Mouse (Mus musculus) limb, embryonic 13.5 days (tissue): ENCODE results near the gene Exoc3l4. TPM values are rescaled to one million over a fixed set of nuclear protein-coding genes. Genes with fewer than 3 reads are reported as not detected.

ENCODE experiments used
- ATAC-seq: fragments of 200-750 bp; cut with Nextera tagmentation; 2 replicates; pipeline ENCODE4 v1.8.0; 2017; ENCODE audit warnings: low read depth, moderate number of reproducible peaks, moderate TSS enrichment; ENCODE audit not compliant: low FRiP score
- H3K27ac ChIP-seq: fragments of 300-500 bp; sonication (generic); 2 replicates; pipeline ENCODE4 v1.5.1; 2015; ENCODE audit warnings: inconsistent platforms, mild to moderate bottlenecking, moderate library complexity
- H3K27me3 ChIP-seq: fragments of 300-500 bp; sonication (generic); 2 replicates; pipeline ENCODE4 v1.6.1; 2015; ENCODE audit warnings: mild to moderate bottlenecking, inconsistent platforms
- H3K36me3 ChIP-seq: fragments of 300-500 bp; sonication (generic); 2 replicates; pipeline ENCODE4 v1.6.1; 2015; ENCODE audit warnings: inconsistent platforms, mild to moderate bottlenecking, moderate library complexity
- H3K4me1 ChIP-seq: fragments of 300-500 bp; sonication (generic); 2 replicates; pipeline ENCODE4 v1.6.1; 2015; ENCODE audit warnings: inconsistent platforms
- H3K4me2 ChIP-seq: fragments of 300-500 bp; sonication (generic); replicated peaks from 2 replicates; pipeline ENCODE4 v1.6.1; 2015; ENCODE audit warnings: inconsistent platforms, mild to moderate bottlenecking, moderate library complexity
- H3K4me3 ChIP-seq: fragments of 300-500 bp; sonication (generic); 2 replicates; pipeline ENCODE4 v1.5.1; 2015; ENCODE audit warnings: moderate library complexity, mild to moderate bottlenecking, inconsistent platforms
- H3K9ac ChIP-seq: fragments of 300-500 bp; sonication (generic); 2 replicates; pipeline ENCODE4 v1.6.1; 2015; ENCODE audit warnings: mild to moderate bottlenecking, inconsistent platforms
- H3K9me3 ChIP-seq: fragments of 300-500 bp; sonication (generic); 2 replicates; pipeline ENCODE4 v1.6.1; 2016; ENCODE audit warnings: inconsistent platforms
- WGBS: fragments of 180-500 bp; shearing (Covaris S2); methylation state at CpG from one replicate; pipeline ENCODE4 v1.1.7; 2015; 5-methylcytosine and 5-hydroxymethylcytosine counted together
- polyA plus RNA-seq: library from polyadenylated mRNA; unstranded; fragments of >200 nt; fragmentation: Nextera tagmentation; extraction: Ambion mirVana; gene quantifications from 2 replicates; pipeline ENCODE4 v1.2.1, GENCODE M21; 2015

Gene Exoc3l4
- polyA plus RNA-seq, 1 experiment from 2014 or later = 6.9 TPM

- peaks cover 9% of the 10 kb centered on the region; the same call in 1 of the 2 replicates for H3K4me1 ChIP-seq
- no peak for ATAC-seq
- WGBS = 87% methylated on average over 13 of the region's 13 CpGs
- H3K4me3 ChIP-seq = no peak overlapping the region
- no peak overlapping the region for H3K9ac ChIP-seq
- no peak overlapping the region for H3K27ac ChIP-seq
- no peaks in the 10 kb centered on the region for H3K27me3 ChIP-seq
- H3K4me2 ChIP-seq = no peak overlapping the region
- H3K9me3 ChIP-seq = no peaks in the 10 kb centered on the region
- no peaks in the 10 kb centered on the region for H3K36me3 ChIP-seq
These were observed 30.8 kb upstream of the Exoc3l4 start for GRCm38 (mm10) chr12:111385883-111386641.

- H3K9me3 ChIP-seq = no peaks in the 10 kb centered on the region
- H3K27ac ChIP-seq = no peak overlapping the region
- no peaks in the 10 kb centered on the region for H3K36me3 ChIP-seq
- H3K4me3 ChIP-seq = no peak overlapping the region
- H3K27me3 ChIP-seq = no peaks in the 10 kb centered on the region
- H3K9ac ChIP-seq = no peak overlapping the region
- ATAC-seq = peak; percentile 40; the same call in 1 of the 2 replicates
- 64% methylated on average over 8 of the region's 8 CpGs for WGBS
- H3K4me1 ChIP-seq = peaks cover 9% of the 10 kb centered on the region; the same call in 1 of the 2 replicates
- H3K4me2 ChIP-seq = no peak overlapping the region
These were observed 30.1 kb upstream of the Exoc3l4 start for GRCm38 (mm10) chr12:111386642-111387120.

GRCm38 (mm10) chr12:111387146-111387545 is 29.7 kb upstream of the Exoc3l4 start:
- H3K27me3 ChIP-seq = no peaks in the 10 kb centered on the region
- ATAC-seq = no peak
- WGBS = 91% methylated on average over 4 of the region's 4 CpGs
- no peaks in the 10 kb centered on the region for H3K9me3 ChIP-seq
- no peak overlapping the region for H3K27ac ChIP-seq
- no peak overlapping the region for H3K4me3 ChIP-seq
- no peak overlapping the region for H3K9ac ChIP-seq
- no peaks in the 10 kb centered on the region for H3K36me3 ChIP-seq
- H3K4me1 ChIP-seq = peaks cover 9% of the 10 kb centered on the region; the same call in 1 of the 2 replicates
- no peak overlapping the region for H3K4me2 ChIP-seq

- no peak overlapping the region for H3K4me2 ChIP-seq
- no peak overlapping the region for H3K4me3 ChIP-seq
- no peak for ATAC-seq
- H3K36me3 ChIP-seq = no peaks in the 10 kb centered on the region
- no peak overlapping the region for H3K27ac ChIP-seq
- no peaks in the 10 kb centered on the region for H3K4me1 ChIP-seq
- H3K9me3 ChIP-seq = no peaks in the 10 kb centered on the region
- 77% methylated on average over 6 of the region's 6 CpGs for WGBS
- peaks cover 20% of the 10 kb centered on the region for H3K27me3 ChIP-seq
- H3K9ac ChIP-seq = no peak overlapping the region
These were observed 22.8 kb upstream of the Exoc3l4 start for GRCm38 (mm10) chr12:111394008-111394407.

GRCm38 (mm10) chr12:111396997-111397396 is 19.8 kb upstream of the Exoc3l4 start:
- no peaks in the 10 kb centered on the region for H3K9me3 ChIP-seq
- H3K4me3 ChIP-seq = no peak overlapping the region
- H3K27me3 ChIP-seq = peaks cover 31% of the 10 kb centered on the region
- H3K4me1 ChIP-seq = peaks cover 5% of the 10 kb centered on the region; the same call in 1 of the 2 replicates
- peak overlapping the region; percentile 13; the same call in 1 of the 2 replicates for H3K9ac ChIP-seq
- H3K27ac ChIP-seq = no peak overlapping the region
- no peak overlapping the region for H3K4me2 ChIP-seq
- no peaks in the 10 kb centered on the region for H3K36me3 ChIP-seq
- WGBS = 70% methylated on average over 5 of the region's 5 CpGs
- ATAC-seq = no peak

- Histone ChIP-seq H3K9me3 (no peaks in the 10 kb centered on the region), H3K27me3 (peaks cover 55% of the 10 kb centered on the region), H3K9ac (no peak overlapping the region), H3K4me1 (peaks cover 8% of the 10 kb centered on the region), H3K4me3 (no peak overlapping the region), H3K36me3 (no peaks in the 10 kb centered on the region), H3K4me2 (no peak overlapping the region), H3K27ac (no peak overlapping the region)
- 13% methylated on average over 15 of the region's 15 CpGs for WGBS
- peak; percentile 68; the same call in 1 of the 2 replicates for ATAC-seq
These were observed 15.2 kb upstream of the Exoc3l4 start for GRCm38 (mm10) chr12:111401454-111402184.

- no peaks in the 10 kb centered on the region for H3K9me3 ChIP-seq
- peaks cover 12% of the 10 kb centered on the region for H3K4me1 ChIP-seq
- H3K4me3 ChIP-seq = no peak overlapping the region
- H3K9ac ChIP-seq = no peak overlapping the region
- H3K36me3 ChIP-seq = no peaks in the 10 kb centered on the region
- H3K27ac ChIP-seq = no peak overlapping the region
- 53% methylated on average over 10 of the region's 10 CpGs for WGBS
- no peak for ATAC-seq
- H3K4me2 ChIP-seq = no peak overlapping the region
- peaks cover 66% of the 10 kb centered on the region for H3K27me3 ChIP-seq
These were observed 11.9 kb upstream of the Exoc3l4 start for GRCm38 (mm10) chr12:111404880-111405279.

GRCm38 (mm10) chr12:111406622-111407021 is 10.2 kb upstream of the Exoc3l4 start, which contains the start of gene Lbhd2:
Gene Lbhd2 (plus strand): TSS chr12:111406809.
- Histone ChIP-seq H3K9ac (peak within 1 kb of the TSS; percentile 27; the same call in 1 of the 2 replicates), H3K4me1 (peaks cover 16% of the 10 kb centered on the region), H3K4me3 (peak within 1 kb of the TSS; percentile 38), H3K9me3 (no peaks in the 10 kb centered on the region), H3K4me2 (peak within 1 kb of the TSS; percentile 61), H3K27ac (no peak within 1 kb of the TSS), H3K36me3 (no peaks in the 10 kb centered on the region), H3K27me3 (peaks cover 70% of the 10 kb centered on the region)
- 2% methylated on average over 21 of the region's 24 CpGs for WGBS
- no peak for ATAC-seq

GRCm38 (mm10) chr12:111409583-111409982 is 7.2 kb upstream of the Exoc3l4 start:
- H3K4me3 ChIP-seq = no peak overlapping the region
- H3K9ac ChIP-seq = no peak overlapping the region
- H3K27me3 ChIP-seq = peaks cover 57% of the 10 kb centered on the region
- no peaks in the 10 kb centered on the region for H3K9me3 ChIP-seq
- no peak overlapping the region for H3K4me2 ChIP-seq
- peaks cover 33% of the 10 kb centered on the region for H3K4me1 ChIP-seq
- 35% methylated on average over 5 of the region's 5 CpGs for WGBS
- no peak overlapping the region for H3K27ac ChIP-seq
- no peaks in the 10 kb centered on the region for H3K36me3 ChIP-seq
- ATAC-seq = no peak

GRCm38 (mm10) chr12:111411631-111412355 is 5.0 kb upstream of the Exoc3l4 start:
- Histone ChIP-seq H3K4me2 (no peak overlapping the region), H3K4me3 (no peak overlapping the region), H3K9ac (no peak overlapping the region; the same call in 1 of the 2 replicates), H3K27ac (peak overlapping the region; percentile 11; the same call in 1 of the 2 replicates), H3K9me3 (no peaks in the 10 kb centered on the region), H3K36me3 (no peaks in the 10 kb centered on the region), H3K27me3 (peaks cover 50% of the 10 kb centered on the region), H3K4me1 (peaks cover 32% of the 10 kb centered on the region)
- ATAC-seq = no peak
- 69% methylated on average over 8 of the region's 8 CpGs for WGBS

GRCm38 (mm10) chr12:111412581-111413284 is 4.1 kb upstream of the Exoc3l4 start:
- Histone ChIP-seq H3K4me1 (peaks cover 39% of the 10 kb centered on the region), H3K9ac (peak overlapping the region; percentile 48; the same call in 1 of the 2 replicates), H3K27ac (peak overlapping the region; percentile 29), H3K9me3 (no peaks in the 10 kb centered on the region), H3K4me2 (peak overlapping the region; percentile 68), H3K4me3 (peak overlapping the region; percentile 41), H3K36me3 (no peaks in the 10 kb centered on the region), H3K27me3 (peaks cover 45% of the 10 kb centered on the region)
- WGBS = 12% methylated on average over 12 of the region's 12 CpGs
- peak; percentile 37 for ATAC-seq
